Comparison of ENCODE assay signal across 10 mouse cellular contexts in genomic region chr9:120575748-120576661, GRCm38 (mm10). TPM values are rescaled to one million over a fixed set of nuclear protein-coding genes. Genes with fewer than 3 reads are reported as not detected.
DNase-seq lines count a peak whose midpoint lies in the region; ATAC-seq and TF ChIP-seq lines count a peak whose summit lies in the region.
"Had no signal": no experiment of that assay in that cellular context is flagged by ENCODE, and none has a peak within 500 bp of the region (broad histone marks: within the 10 kb centered on the region; RNA-seq: fewer than 3 reads in every experiment).

No protein-coding gene starts in this region.

- TF ChIP-seq CTCF in ES-Bruce4 (IDR thresholded peaks at IDR 0.05; ENCODE audit: low read depth, low read length): peak; percentile 14

- no peak for TF ChIP-seq POLR2A in ES-Bruce4 (IDR thresholded peaks at IDR 0.05; ENCODE audit: insufficient read depth, low read length)

- H3K4me1 ChIP-seq in ES-Bruce4 (ENCODE audit: control insufficient read depth, insufficient read depth, low read length): no peaks in the 10 kb centered on the region
- peaks cover 27% of the 10 kb centered on the region for H3K4me1 ChIP-seq in forebrain, embryonic 15.5 days
- peaks cover 66% of the 10 kb centered on the region for H3K4me1 ChIP-seq in liver, embryonic 15.5 days (replicated peaks)

- no peaks in the 10 kb centered on the region for H3K27me3 ChIP-seq in ES-Bruce4 (ENCODE audit: control insufficient read depth, insufficient read depth, low read length, poor library complexity, severe bottlenecking)
- no peaks in the 10 kb centered on the region for H3K27me3 ChIP-seq in forebrain, embryonic 15.5 days
- H3K27me3 ChIP-seq in liver, embryonic 15.5 days: no peaks in the 10 kb centered on the region
- H3K27me3 ChIP-seq: megakaryocyte, embryonic 14.5 days had no signal

- intact Hi-C loops in left cerebral cortex, postnatal 36 days (cut with DNase I): loop anchor here (10.0 kb wide), 1 partner anchor 141 kb away; no protein-coding TSS in a partner anchor

- peaks cover 40% of the 10 kb centered on the region for H3K36me3 ChIP-seq in ES-Bruce4 (ENCODE audit: control insufficient read depth, insufficient read depth, low read length, poor library complexity, severe bottlenecking)
- peaks cover 37% of the 10 kb centered on the region for H3K36me3 ChIP-seq in forebrain, embryonic 15.5 days
- peaks cover 41% of the 10 kb centered on the region for H3K36me3 ChIP-seq in liver, embryonic 15.5 days (replicated peaks)

- peak; percentile 81 for DNase-seq in A20 (ENCODE audit: low read depth, low spot score)
- no peak for DNase-seq in urinary bladder, adult 18-20 months (ENCODE audit: low spot score in 2 of 2)
- DNase-seq in left cerebral cortex, postnatal 36 days (ENCODE audit: low spot score in 2 of 2): no peak
- no peak for DNase-seq in c-Kit-positive CD71-positive TER-119-positive erythroid progenitor cells, embryonic 14.5 days (ENCODE audit: low spot score)
- no peak for DNase-seq in heart, adult 8-10 months (ENCODE audit: low spot score)
- DNase-seq: heart, postnatal 10 days had no signal

- WGBS in forebrain, embryonic 15.5 days: 61% methylated on average over 6 of the region's 6 CpGs
- 40% methylated on average over 6 of the region's 6 CpGs for WGBS in liver, embryonic 15.5 days (ENCODE audit: insufficient replicate concordance)

- ATAC-seq in forebrain, embryonic 15.5 days (replicated peaks): no peak
- no peak for ATAC-seq in liver, embryonic 15.5 days (ENCODE audit: insufficient read depth)

- H3K4me3 ChIP-seq in ES-Bruce4 (ENCODE audit: low read depth, low read length): no peak overlapping the region
- H3K4me3 ChIP-seq in forebrain, embryonic 15.5 days: no peak overlapping the region
- H3K4me3 ChIP-seq in liver, embryonic 15.5 days (replicated peaks): peak overlapping the region; percentile 73

- no peaks in the 10 kb centered on the region for H3K9me3 ChIP-seq in ES-Bruce4 (replicated peaks; ENCODE audit: control insufficient read depth, insufficient read depth, low read length, poor library complexity, severe bottlenecking)
- no peaks in the 10 kb centered on the region for H3K9me3 ChIP-seq in forebrain, embryonic 15.5 days
- no peaks in the 10 kb centered on the region for H3K9me3 ChIP-seq in liver, embryonic 15.5 days (replicated peaks)
- H3K9me3 ChIP-seq: megakaryocyte, embryonic 14.5 days had no signal

- no peak for TF ChIP-seq EP300 in ES-Bruce4 (IDR thresholded peaks at IDR 0.05; ENCODE audit: insufficient read depth, low read depth, low read length)

- H3K9ac ChIP-seq in ES-Bruce4 (ENCODE audit: low read depth, poor library complexity, severe bottlenecking): no peak overlapping the region
- no peak overlapping the region for H3K9ac ChIP-seq in forebrain, embryonic 15.5 days (replicated peaks)
- H3K9ac ChIP-seq in liver, embryonic 15.5 days: peak overlapping the region; percentile 75; the same call in 1 of the 2 replicates

- peak overlapping the region; percentile 69 for H3K27ac ChIP-seq in ES-Bruce4 (ENCODE audit: insufficient read depth, low read length)
- peak overlapping the region; percentile 66; the same call in 1 of the 2 replicates for H3K27ac ChIP-seq in forebrain, embryonic 15.5 days (replicated peaks)
- H3K27ac ChIP-seq in liver, embryonic 15.5 days (replicated peaks): peak overlapping the region; percentile 72

- H3K4me2 ChIP-seq in forebrain, embryonic 15.5 days (replicated peaks): no peak overlapping the region
- peak overlapping the region; percentile 91 for H3K4me2 ChIP-seq in liver, embryonic 15.5 days

RNA-seq across cellular contexts. Expression of gene Rpl14, which starts 4.8 kb away (rescaled TPM):
- 1,004 and 1,061 TPM in 2 replicates for polyA plus RNA-seq in ES-Bruce4 (2011; ENCODE audit: insufficient read depth, insufficient read length, low read depth, missing spikeins)
- 406 and 432 TPM in 2 replicates for polyA plus RNA-seq in forebrain, embryonic 15.5 days (2015; fragmentation: Nextera tagmentation; extraction: Ambion mirVana)
- polyA plus RNA-seq in liver, embryonic 15.5 days (2015; fragmentation: Nextera tagmentation; extraction: Ambion mirVana): 332 and 383 TPM in 2 replicates
- total RNA-seq in left cerebral cortex, postnatal 36 days (2021): 100 to 1,000 TPM; 263 to 301 TPM
- total RNA-seq in heart, adult 8-10 months (2022): 100 to 1,000 TPM; 266 to 316 (median 288) TPM

RNA-seq across cellular contexts. Expression of gene Entpd3, which starts 36.4 kb away (rescaled TPM):
- polyA plus RNA-seq in ES-Bruce4 (2011; ENCODE audit: insufficient read depth, insufficient read length, low read depth, missing spikeins): 0.58 and 1.3 TPM in 2 replicates
- polyA plus RNA-seq in forebrain, embryonic 15.5 days (2015; fragmentation: Nextera tagmentation; extraction: Ambion mirVana): 1.5 and 1.9 TPM in 2 replicates
- 0.14 TPM in 1 of 2 replicates, not detected in the other for polyA plus RNA-seq in liver, embryonic 15.5 days (2015; fragmentation: Nextera tagmentation; extraction: Ambion mirVana)
- 1 to 10 TPM; 5.6 to 8.0 TPM for total RNA-seq in left cerebral cortex, postnatal 36 days (2021)
- not detected for total RNA-seq in heart, adult 8-10 months (2022)
- total RNA-seq: heart, postnatal 10 days had no signal
